Mouse (Mus musculus) spleen, adult 2 months (tissue): ENCODE measurements around the gene Slf2. TPM values are rescaled to one million over a fixed set of nuclear protein-coding genes. Genes with fewer than 3 reads are reported as not detected.

ENCODE experiments used
- DNase-seq, 2 experiments: peaks; one replicate each; pipeline versions ENCODE4 v3.0.0 to v3.0.0-alpha.2; 2012 to 2021; ENCODE audit warnings: low spot score in 2 of 2, low read depth in 1 of 2
- H3K27ac ChIP-seq: fragments of 200-500 bp; 2 replicates; pipeline ENCODE4 v1.5.1; 2012; ENCODE audit warnings: low read length, inconsistent platforms; ENCODE audit not compliant: insufficient read depth
- H3K27me3 ChIP-seq: fragments of 200-500 bp; 2 replicates; pipeline ENCODE4 v1.6.1; 2012; ENCODE audit warnings: mild to moderate bottlenecking, moderate library complexity, low read length, inconsistent platforms; ENCODE audit not compliant: control insufficient read depth, insufficient read depth
- H3K36me3 ChIP-seq: fragments of 200-500 bp; 2 replicates; pipeline ENCODE4 v1.6.1; 2012; ENCODE audit warnings: mild to moderate bottlenecking, low read length, inconsistent platforms; ENCODE audit not compliant: control insufficient read depth, insufficient read depth
- H3K4me1 ChIP-seq: fragments of 200-500 bp; 2 replicates; pipeline ENCODE4 v1.6.1; 2011; ENCODE audit warnings: inconsistent platforms; ENCODE audit not compliant: control insufficient read depth, insufficient read depth, insufficient read length
- H3K4me3 ChIP-seq: fragments of 200-500 bp; 2 replicates; pipeline ENCODE4 v1.5.1; 2011; ENCODE audit warnings: mild to moderate bottlenecking, inconsistent platforms; ENCODE audit not compliant: insufficient read depth, insufficient read length; ENCODE audit errors: extremely low read depth
- CTCF ChIP-seq: fragments of 200-500 bp; IDR thresholded peaks from 2 replicates; pipeline ENCODE4 v1.5.1; 2011; ENCODE audit warnings: mild to moderate bottlenecking, inconsistent platforms; ENCODE audit not compliant: insufficient read depth, insufficient read length, insufficient replicate concordance; ENCODE audit errors: extremely low read depth
- POLR2A ChIP-seq: fragments of 200-500 bp; IDR thresholded peaks from 2 replicates; pipeline ENCODE4 v1.6.1; 2011; ENCODE audit warnings: low read depth, low read length, inconsistent platforms
- WGBS: fragments of 180-500 bp; shearing (Covaris S2); methylation state at CpG from one replicate; pipeline ENCODE4 v1.1.7; 2018; 5-methylcytosine and 5-hydroxymethylcytosine counted together
- polyA plus RNA-seq: library from polyadenylated mRNA; depleted of rRNA; stranded (reverse); fragments of >200 nt; gene quantifications from 2 replicates; pipeline ENCODE4 v1.2.3, GENCODE M21; 2012

Gene Slf2
- polyA plus RNA-seq, 1 experiment, result 26.8 TPM

- DNase-seq, result peak; percentile 85 to 97
- TF ChIP-seq POLR2A (no peak), CTCF (no peak)
- H3K4me3 ChIP-seq, result peak within 1 kb of the TSS; percentile 97
- peaks cover 6% of the 10 kb centered on the region; the same call in 1 of the 2 replicates for H3K4me1 ChIP-seq
- peak within 1 kb of the TSS; percentile 89 for H3K27ac ChIP-seq
- peaks cover 4% of the 10 kb centered on the region for H3K36me3 ChIP-seq
- no peaks in the 10 kb centered on the region for H3K27me3 ChIP-seq
- under 1% methylated on average over 78 of the region's 82 CpGs for WGBS
These were observed 75.2 kb downstream of the Slf2 start, which contains the start of gene Mrpl43 for GRCm38 (mm10) chr19:45005957-45006712. Gene Mrpl43, minus strand, starts transcription at chr19:45006442.

GRCm38 (mm10) chr19:45007021-45007420 lies 76.1 kb downstream of the Slf2 start:
- no peak for TF ChIP-seq POLR2A
- no peak for TF ChIP-seq CTCF
- Histone ChIP-seq H3K36me3 (peaks cover 3% of the 10 kb centered on the region; the same call in 1 of the 2 replicates), H3K27me3 (no peaks in the 10 kb centered on the region), H3K4me1 (peaks cover 6% of the 10 kb centered on the region; the same call in 1 of the 2 replicates), H3K4me3 (peak overlapping the region; percentile 97; the same call in 1 of the 2 replicates), H3K27ac (no peak overlapping the region; the same call in 1 of the 2 replicates)
- 22% methylated on average over 17 of the region's 17 CpGs for WGBS
- DNase-seq, result no peak

- no peak overlapping the region for H3K27ac ChIP-seq
- TF ChIP-seq CTCF (no peak), POLR2A (no peak)
- WGBS, result 89% methylated on average over 20 of the region's 20 CpGs
- no peak for DNase-seq
- no peaks in the 10 kb centered on the region for H3K27me3 ChIP-seq
- H3K4me3 ChIP-seq, result no peak overlapping the region
- H3K4me1 ChIP-seq, result peaks cover 6% of the 10 kb centered on the region; the same call in 1 of the 2 replicates
- H3K36me3 ChIP-seq, result peaks cover 3% of the 10 kb centered on the region; the same call in 1 of the 2 replicates
These were observed 76.7 kb downstream of the Slf2 start for GRCm38 (mm10) chr19:45007425-45008191.

- Histone ChIP-seq H3K4me3 (no peak overlapping the region), H3K27me3 (no peaks in the 10 kb centered on the region), H3K36me3 (peaks cover 3% of the 10 kb centered on the region; the same call in 1 of the 2 replicates), H3K27ac (no peak overlapping the region), H3K4me1 (peaks cover 12% of the 10 kb centered on the region; the same call in 1 of the 2 replicates)
- TF ChIP-seq POLR2A (no peak), CTCF (no peak)
- 91% methylated on average over 4 of the region's 4 CpGs for WGBS
- no peak for DNase-seq
These were observed 79.7 kb downstream of the Slf2 start for GRCm38 (mm10) chr19:45010646-45011045.

GRCm38 (mm10) chr19:45012219-45012618 lies 81.3 kb downstream of the Slf2 start:
- Histone ChIP-seq H3K36me3 (peaks cover 3% of the 10 kb centered on the region; the same call in 1 of the 2 replicates), H3K27ac (no peak overlapping the region), H3K4me3 (no peak overlapping the region), H3K27me3 (peaks cover 1% of the 10 kb centered on the region; the same call in 1 of the 2 replicates), H3K4me1 (peaks cover 15% of the 10 kb centered on the region; the same call in 1 of the 2 replicates)
- no peak for DNase-seq
- TF ChIP-seq CTCF (no peak), POLR2A (no peak)
- WGBS, result 92% methylated on average over 8 of the region's 8 CpGs

GRCm38 (mm10) chr19:45012636-45013035 lies 81.7 kb downstream of the Slf2 start:
- no peak for DNase-seq
- Histone ChIP-seq H3K4me1 (peaks cover 15% of the 10 kb centered on the region; the same call in 1 of the 2 replicates), H3K27me3 (peaks cover 4% of the 10 kb centered on the region), H3K36me3 (peaks cover 3% of the 10 kb centered on the region; the same call in 1 of the 2 replicates), H3K27ac (no peak overlapping the region), H3K4me3 (no peak overlapping the region)
- WGBS, result 62% methylated on average over 6 of the region's 6 CpGs
- TF ChIP-seq POLR2A (no peak), CTCF (no peak)
